Mouse (Mus musculus) bone marrow macrophage, adult 2 months (primary cell): ENCODE measurements around the gene Lyrm4.

ENCODE experiments used
- CTCF ChIP-seq: IDR thresholded peaks from 2 replicates; pipeline ENCODE4 v1.5.1; 2012; ENCODE audit warnings: low read depth, mild to moderate bottlenecking, low read length, moderate library complexity
- POLR2A ChIP-seq: IDR thresholded peaks from 2 replicates; pipeline ENCODE4 v1.6.1; 2012; ENCODE audit warnings: mild to moderate bottlenecking, low read depth, low read length, borderline replicate concordance

GRCm38 (mm10) chr13:36140247-36141016 is 23.1 kb upstream of the Lyrm4 start:
- TF ChIP-seq CTCF (no peak), POLR2A (no peak)
